Mouse (Mus musculus): ENCODE measurements around the gene Ifi47.
"Not testable (repeated sequence)": the region's sequence is repeated elsewhere in the genome, so short reads cannot be mapped to it uniquely, and the experiment has no call there.

Gene Ifi47

DNA sequence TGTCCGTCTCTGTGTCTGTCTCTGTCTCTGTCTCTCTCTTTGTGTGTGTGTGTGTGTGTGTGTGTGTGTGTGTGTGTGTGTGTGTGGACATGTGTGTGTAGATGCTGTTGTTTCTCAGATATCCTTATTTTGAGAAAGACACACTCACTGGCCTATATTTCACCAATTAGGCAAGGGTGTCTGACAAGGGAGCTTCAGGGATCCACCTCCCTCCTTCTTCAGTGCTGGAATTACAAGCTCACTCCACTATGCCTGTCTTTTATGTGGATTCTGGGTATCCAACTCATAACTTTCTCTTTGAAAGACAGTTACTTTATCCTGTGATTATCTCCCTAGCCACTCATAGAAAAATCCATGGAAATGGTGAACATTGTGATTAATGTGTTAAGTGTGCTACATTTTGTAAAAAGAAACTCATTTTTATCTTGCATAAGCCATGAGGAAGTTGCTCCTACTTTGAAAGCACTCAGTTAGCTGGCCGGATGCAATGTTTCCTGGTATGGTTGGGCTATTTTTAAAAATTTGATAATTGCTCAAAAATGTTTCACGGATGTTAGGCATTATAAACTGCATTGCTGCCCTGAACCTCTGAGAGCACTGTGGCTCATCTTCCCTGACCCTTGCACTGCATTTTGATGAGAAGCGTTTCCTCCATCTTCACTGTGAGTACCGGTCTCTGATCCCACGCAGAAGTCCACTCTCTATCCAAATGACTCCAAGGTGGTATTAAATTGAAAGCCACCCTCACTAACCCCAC lies at the start of gene Ifi47:
Gene Ifi47, plus strand, starts transcription at position 587 of the 757 bp plus-strand sequence.
- DNase-seq (ENCODE audit: low spot score in 2 of 2) = not testable (repeated sequence)

DNA sequence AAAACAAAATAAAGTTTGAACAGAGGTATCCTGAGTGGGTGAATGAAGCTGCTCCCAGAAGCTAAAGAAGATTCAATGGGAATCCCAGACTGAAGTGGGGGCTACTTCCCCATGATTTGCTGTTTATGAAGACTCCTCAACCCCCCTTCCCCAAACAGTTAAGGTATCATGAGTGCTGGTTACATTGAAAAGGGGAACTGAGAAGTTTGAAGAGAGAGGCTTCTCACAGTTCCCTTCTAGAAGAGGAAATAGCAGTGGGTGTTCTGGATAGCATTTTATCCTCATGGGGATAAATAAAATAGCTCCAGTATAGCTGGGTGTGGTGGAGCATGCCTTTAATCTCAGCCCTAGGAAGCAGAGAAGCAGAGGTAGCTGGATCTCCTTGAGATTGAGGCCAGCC lies 26.3 kb upstream of the Ifi47 start:
- not testable (repeated sequence) for DNase-seq (ENCODE audit: low spot score in 2 of 2)

DNA sequence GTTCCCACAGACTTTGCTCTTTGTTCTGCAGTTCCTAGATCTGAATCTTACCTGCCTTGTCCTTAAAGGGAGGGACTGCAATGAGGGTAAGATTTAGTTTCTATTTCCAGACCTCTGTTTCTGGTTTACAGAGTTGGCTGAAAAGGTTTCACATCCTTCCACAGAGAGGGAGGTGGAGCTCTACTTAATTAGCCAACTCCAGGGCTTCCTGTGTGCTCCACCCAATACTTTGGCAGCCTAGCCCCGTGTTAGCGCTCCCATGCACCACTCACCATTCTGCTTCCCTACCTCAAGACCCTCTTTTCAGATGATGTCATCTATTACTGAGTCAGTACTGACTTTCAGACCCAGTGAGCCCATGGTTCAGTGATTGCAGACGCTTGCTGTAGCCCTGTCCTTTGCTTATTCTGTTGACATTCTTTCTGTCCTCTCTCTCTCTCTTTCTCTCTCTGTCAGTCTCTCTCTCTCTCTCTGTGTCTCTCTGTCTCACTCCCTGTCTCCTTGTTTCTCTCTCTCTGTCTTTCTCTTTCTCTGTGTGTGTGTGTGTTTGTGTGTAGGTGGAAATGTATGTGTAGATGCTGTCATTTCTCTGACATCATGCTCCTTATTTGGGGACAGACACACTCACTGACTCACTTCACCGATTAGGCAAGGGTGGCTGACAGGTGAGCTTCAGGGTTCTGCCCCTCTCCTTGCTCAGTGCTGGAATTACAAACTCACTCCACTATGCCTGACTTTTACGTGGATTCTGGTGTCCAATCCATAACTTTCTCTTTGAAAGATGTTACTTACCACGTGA lies 25.1 kb upstream of the Ifi47 start, which contains the start of gene 9930111J21Rik2:
Gene 9930111J21Rik2, minus strand, starts transcription at position 150 of the 799 bp plus-strand sequence.
- DNase-seq (ENCODE audit: low spot score in 2 of 2) = not testable (repeated sequence)

DNA sequence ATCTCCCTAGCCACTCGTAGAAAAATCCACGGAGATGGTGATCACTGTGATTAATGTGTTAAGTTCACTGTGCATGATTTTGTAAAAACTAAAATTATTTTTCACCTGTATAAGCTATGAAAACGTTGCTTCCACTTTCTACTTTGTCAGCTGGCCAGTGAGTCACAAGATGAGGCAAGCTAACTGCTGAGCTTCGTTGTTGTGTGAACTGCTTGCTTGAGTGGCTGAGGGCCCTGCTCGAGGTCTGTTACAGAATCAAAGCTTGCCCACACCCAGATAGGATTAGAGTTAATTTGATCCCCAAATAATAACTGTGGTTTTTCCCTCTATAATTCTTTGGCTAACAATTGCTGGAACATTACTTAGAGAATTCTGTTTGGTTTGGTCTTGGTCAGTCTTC lies 24.5 kb upstream of the Ifi47 start:
- not testable (repeated sequence) for DNase-seq (ENCODE audit: low spot score in 2 of 2)

DNA sequence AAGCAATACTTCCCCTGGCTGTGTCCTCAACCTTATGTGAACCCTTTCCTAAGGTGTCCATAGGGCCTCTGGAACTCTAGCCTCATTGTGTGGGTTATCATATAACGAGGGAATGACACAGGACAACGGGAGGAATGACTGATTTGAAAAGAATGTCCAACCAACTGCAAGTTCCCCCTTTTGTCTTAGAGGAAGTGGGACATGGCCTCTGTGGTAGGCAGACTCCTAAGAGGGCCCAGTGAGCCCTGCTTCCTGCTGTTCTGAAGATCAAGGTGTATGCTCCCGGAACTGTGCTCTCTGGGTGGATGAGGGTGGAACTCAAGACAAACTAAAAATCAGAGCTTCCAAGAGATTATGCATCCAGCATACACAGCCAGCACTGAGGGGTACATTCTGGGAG lies 16.3 kb upstream of the Ifi47 start:
- not testable (repeated sequence) for DNase-seq (ENCODE audit: low spot score in 2 of 2)

DNA sequence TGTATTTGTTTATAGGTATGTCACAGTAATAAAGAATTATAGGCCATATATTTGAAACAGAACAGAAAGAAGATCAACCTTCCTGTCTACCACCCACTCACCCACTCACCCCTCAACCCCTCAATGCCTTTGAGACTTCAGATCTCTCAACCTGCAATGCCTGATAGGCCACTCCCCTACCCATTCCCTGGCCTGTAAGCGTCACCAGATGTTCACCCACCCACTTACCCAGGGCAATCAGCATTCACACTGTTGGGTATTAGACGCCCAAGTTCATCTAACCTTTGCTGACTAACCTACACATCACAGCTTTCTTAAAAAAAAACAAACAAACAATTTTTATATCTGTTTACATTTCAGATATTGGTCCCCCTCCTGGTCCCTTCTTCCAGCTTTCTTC lies 14.5 kb upstream of the Ifi47 start:
- not testable (repeated sequence) for DNase-seq (ENCODE audit: low spot score in 2 of 2)

DNA sequence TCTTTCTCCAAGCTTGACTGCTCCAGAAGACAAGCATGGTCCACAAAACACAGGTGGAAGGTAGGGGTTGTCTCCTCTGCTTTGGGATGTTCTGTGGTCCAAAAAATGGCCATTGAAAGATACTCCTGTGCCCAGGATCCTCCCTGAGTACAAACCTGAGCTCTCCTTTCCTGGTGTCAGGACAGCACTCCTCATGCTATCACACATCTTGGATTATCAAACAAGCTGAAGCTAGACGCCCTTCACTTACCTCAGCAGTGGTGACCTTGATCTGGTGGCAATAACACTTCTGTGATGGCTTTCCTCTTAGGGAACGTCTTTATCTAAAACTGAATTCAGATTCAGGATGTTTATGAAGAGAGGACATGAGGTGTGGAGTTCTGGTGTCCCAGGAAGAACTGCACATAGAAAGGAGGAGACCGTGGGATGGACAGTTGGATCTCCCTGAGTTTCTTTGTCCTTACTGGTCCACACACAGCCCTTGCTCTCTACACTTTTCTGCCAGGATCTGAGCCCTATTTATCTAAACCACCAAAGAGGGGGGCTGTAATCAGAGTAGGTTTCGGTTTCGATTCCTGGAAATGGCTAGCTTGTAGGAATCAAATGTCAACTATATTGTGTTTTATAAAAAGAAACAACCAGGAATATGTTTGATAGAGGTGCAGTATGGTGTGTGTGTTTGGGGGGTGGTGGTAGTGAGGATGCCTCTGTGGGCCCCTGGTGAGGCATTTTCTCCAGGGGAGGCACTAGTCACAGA lies 12.5 kb upstream of the Ifi47 start, which contains the start of gene Tgtp2:
Gene Tgtp2, minus strand, starts transcription at position 494 of the 757 bp plus-strand sequence.
- DNase-seq (ENCODE audit: low spot score in 2 of 2) = not testable (repeated sequence)

DNA sequence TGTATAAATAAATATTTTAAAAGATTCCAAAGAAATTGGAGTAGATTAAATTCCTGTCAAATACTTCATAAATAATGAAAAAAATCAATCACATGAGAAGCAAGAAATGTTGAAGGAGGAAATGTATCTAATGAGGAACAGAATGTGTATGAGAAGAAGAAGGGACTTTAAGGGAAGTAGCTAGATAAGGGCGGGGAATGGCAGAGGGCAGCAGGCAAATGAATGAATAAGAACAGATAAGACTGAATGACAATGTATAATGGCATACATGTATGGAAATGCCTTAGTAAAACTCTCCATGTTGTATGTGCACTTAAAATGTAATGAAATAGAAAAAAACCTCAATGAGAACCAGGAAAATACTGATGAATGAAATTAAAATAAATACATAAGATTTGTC lies 8.0 kb upstream of the Ifi47 start:
- DNase-seq (ENCODE audit: low spot score in 2 of 2) = no peak

DNA sequence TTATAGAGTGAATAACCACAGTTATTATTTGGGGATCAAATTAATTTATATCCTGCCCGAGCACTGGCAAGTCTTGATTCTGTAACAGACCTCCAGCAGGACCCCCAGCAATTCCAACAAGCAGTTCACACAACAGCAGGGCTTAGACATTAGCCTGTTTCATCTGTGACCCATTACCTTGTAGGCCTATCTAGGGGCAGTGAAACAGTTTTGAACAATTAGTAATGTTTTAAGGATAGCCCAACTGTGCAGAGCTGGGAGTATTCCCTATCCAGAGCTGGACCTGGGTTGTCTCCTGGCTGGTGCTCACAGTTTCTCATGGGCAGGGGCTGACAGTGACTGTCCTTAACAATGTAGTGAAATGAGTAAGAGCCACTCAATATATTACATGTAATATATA lies 625 bp downstream of the Ifi47 start:
- DNase-seq (ENCODE audit: low spot score in 2 of 2) = no peak

DNA sequence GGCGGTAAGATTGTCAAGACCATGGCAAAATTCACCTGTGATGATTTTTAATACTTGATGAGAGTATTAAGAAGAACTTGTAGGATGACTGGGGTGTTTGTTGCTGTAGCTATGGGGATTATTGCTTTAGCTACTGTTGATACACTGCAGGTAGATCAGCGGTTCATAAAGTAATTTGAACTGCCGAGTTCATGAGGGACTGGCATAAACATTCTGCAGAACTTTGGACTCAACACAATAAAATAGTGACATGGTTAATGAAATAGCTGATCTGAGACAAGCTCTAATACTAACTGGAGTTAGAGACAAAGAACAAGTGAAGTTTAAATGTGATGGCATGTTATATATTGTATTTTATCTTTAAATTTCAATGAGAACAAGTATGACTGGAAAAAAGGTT lies 2.3 kb downstream of the Ifi47 start:
- DNase-seq (ENCODE audit: low spot score in 2 of 2) = no peak

DNA sequence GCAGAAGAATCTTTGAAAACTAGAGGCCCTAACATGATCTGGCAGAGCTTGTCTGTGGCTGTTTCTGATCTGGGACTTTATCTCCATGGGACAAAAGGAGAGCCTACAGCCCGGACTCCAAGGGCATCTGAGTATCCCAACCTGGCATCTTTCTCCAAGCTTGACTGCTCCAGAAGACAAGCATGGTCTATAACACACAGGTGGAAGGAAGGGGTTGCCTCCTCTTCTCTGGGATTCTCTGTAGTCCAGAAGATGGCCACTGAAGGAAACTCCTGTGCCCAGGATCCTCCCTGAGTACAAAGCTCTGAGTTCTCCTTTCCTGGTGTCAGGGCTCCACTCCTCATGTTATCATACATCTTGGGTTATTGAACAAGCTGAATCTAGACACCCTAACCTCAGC lies 4.2 kb downstream of the Ifi47 start:
- DNase-seq (ENCODE audit: low spot score in 2 of 2) = no peak

DNA sequence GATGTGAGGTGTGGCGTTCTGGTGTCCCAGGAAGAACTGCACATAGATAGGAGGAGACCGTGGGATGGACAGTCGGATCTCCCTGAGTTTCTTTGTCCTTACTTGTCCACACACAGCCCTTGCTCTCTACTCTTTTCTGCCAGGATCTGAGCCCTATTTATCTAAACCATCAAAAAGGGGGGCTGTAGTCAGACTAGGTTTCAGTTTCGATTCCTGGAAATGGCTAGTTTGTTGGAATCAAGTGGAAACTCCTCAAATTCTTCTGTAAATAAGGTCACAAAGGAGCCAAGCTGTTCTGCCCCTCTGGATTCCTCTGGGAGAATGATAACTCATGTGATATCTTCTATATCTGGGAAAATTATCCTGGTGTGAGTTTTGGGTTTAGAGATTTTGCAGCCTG lies 5.0 kb downstream of the Ifi47 start:
- DNase-seq (ENCODE audit: low spot score in 2 of 2) = no peak

DNA sequence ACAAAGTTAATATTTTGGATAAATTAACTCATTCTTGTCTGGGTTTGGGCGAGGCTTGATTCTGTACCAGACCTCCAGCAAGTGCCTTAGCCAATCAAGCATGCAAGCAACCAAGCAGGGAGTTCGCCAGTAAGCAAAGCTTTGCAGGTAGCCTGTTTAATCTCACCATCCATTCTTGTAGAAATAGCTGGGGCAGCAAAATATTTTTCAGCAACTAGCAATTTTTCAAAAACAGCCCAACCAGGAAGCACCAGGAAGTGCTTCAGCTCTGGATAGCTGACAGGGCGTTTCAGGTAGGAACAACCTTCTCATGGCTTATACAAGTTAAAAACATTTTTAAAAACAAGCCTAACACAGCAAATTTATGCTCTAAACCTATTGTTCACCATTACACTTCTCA lies 5.5 kb downstream of the Ifi47 start:
- no peak for DNase-seq (ENCODE audit: low spot score in 2 of 2)

DNA sequence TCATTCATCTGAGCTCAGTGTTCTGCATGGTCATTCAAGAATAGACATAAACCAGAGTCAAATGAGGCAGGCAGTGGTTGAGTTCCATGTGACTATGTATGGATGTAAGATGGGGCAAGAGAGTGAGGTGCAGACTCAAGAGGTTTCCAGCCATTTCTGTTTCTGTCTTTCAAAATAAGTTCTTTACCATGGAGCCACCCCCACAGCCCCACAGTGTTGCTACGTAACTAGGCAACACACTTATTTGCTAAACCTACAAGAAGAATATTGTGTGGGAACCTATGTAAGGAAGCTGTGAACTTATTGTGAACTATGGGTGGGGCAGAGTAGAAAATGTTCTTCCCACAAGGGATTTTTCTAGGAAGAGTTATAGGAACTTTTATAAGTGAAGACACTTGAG lies 6.8 kb downstream of the Ifi47 start:
- DNase-seq (ENCODE audit: low spot score in 2 of 2) = peak; percentile 36 to 41

DNA sequence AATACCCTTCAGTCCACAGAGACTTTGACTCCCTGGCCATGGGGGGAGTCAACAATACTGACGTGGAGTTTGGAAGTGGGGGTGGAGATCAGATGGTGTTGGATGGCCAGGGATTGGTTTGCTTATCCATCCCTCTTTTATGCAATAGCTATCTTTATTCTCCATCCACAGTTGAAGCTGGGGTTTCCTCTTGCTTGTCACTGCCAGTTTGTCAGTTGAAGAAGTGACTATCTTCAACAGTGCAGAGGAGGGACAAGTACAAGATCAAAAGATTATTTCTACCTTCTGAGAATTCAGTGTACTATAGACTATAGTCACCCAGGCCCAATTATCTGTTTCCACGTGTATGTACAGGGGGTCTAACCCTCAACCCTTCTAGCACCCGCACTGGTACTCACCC lies 7.4 kb downstream of the Ifi47 start:
- DNase-seq (ENCODE audit: low spot score in 2 of 2) = no peak

DNA sequence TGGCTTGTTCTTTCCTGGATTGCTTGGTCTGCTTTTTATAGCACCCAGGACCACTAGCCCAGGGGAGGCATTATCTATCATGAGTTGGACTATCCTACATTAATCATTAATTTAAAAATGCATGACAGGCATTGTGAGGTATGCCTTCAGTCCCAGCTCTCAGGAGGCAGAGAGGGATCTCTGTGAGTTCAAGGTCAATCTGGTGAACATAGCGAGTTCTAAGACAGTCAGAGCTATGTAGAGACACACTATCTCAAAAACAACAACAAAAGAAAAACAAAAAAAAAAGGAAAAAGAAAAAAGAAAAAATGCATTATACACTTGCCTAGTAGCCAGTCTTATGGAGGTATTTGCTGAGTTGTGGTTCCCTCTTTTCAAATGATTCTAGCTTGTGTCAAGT lies 8.0 kb downstream of the Ifi47 start:
- no peak for DNase-seq (ENCODE audit: low spot score in 2 of 2)

DNA sequence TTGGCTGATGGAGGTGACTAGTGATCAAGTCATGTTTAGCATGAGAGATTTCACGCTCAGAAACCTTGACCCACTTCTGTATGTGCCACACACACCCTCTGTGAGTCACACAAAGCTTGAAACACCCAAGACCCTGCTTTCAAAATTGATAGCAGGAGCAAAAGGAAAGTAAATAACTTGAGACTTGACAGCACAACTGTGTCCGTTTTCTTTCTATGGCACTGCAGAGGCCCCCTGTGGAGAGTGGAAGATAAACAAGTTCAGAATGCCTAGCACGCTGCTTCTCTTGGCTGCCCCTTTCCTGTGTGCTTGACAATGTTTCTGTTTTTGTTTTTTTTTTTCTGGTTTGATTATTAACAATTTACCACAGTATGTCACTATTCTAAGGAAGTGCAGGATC lies 8.5 kb downstream of the Ifi47 start:
- no peak for DNase-seq (ENCODE audit: low spot score in 2 of 2)

DNA sequence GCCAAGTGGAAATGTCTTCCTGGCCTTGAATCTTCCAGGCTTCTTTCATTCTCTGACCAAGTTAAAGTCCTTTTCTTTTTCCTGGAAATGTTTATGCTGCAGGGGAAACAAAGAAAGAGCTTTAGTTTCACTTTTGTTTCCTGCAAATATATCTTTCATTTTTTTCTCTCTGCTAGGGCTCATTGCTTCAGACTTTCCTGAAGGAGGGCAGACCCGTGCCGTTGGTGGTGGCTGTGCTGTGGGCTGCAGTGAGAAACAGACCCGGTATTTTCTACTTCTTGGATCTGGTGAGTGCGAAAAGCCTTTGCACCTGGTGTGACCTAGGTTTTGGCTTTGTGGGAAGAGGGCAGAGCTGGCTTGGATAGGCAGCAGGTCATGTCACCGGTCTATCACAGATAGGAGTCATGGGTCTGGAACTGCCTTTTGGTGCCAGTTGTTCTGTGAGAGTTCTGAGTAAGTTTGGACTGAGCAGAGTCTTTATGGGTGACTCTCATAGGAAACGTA lies 10.5 kb downstream of the Ifi47 start:
- no peak for DNase-seq (ENCODE audit: low spot score in 2 of 2)

DNA sequence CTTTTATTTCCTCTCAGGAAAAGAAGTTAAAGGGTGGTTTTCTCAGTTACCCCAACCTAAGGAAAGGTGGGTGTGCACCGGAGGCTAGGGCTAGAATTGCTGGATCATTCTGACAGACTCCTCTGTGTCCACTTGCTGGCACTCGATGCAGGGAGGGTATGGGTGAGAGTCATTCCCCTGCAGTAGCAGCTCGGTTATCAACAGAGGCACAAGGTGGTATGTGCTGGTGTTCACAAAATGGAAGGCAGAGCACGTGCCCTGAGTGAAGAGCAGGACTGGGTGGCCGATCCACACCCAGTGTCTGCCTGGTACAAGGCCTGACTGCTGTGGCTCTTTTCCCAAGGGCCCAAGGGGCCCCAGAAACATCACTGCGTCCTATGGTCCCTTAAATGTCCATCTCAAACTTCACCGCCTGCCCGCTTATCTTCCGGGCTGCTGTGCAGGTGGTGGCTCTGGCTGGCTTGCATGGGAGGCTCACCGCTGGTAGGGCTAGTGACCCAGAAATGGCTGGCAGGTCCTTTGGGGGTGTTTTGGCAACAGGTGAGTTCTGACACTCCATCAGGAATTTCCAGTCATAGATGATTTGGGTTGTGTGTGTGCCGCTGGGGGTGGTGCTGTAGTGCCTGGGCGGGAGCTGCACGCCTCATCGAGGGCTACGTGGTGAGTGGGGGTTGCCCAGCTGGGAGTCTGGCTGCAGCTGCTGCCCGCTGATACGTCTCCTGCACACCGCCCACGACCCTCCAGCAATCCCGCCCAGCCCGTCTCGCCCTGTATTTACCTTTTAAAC lies 11.6 kb downstream of the Ifi47 start:
- no peak for DNase-seq (ENCODE audit: low spot score in 2 of 2)

DNA sequence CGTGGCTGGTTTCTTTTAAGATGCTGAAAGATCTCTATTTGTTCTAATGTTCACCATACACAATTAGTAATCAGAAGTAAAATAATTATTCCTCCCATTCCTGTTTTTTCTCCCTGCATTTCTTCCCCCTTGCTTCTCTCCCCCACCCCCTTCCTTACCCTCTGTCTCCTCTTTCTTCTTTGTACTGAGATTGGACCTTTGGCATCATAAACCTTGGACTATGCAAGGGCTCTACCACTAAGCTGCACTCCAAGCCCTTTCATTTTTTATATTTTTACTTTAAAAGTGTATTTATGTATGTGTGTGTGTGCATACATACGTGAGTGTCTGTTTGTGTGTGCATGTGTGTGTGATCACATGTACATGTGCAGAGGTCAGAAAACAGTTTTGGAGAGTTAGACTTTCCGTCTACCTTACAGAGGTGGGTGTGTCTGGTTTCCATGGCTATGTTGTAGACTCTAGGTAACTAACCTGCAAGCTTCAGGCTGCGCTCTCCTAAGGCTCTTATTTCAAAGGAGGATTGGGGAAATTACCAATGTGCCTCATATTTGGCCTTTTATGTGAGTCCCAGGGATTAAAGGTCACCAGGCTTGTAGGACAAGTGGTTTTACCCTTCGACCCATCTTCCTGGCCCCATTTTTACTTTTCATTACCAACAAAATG lies 12.7 kb downstream of the Ifi47 start:
- no peak for DNase-seq (ENCODE audit: low spot score in 2 of 2)

Measured in right cerebral cortex, adult 2 months (tissue).